Mouse (Mus musculus): ENCODE results near the gene Mef2a. TPM values are rescaled to one million over a fixed set of nuclear protein-coding genes. Genes with fewer than 3 reads are reported as not detected.

The Mef2a gene
- 17.5 and 20.3 TPM in 2 replicates for polyA plus RNA-seq (2012; rRNA removed)

- TF ChIP-seq POLR2A (IDR thresholded peaks at IDR 0.05; ENCODE audit: low read depth, low read length) (peak; percentile 86), CTCF (IDR thresholded peaks at IDR 0.05; ENCODE audit: extremely low read depth, insufficient read depth, insufficient read length, insufficient replicate concordance) (no peak)
- Histone ChIP-seq H3K36me3 (ENCODE audit: control insufficient read depth, insufficient read depth, low read length) (no peaks in the 10 kb centered on the region), H3K27me3 (ENCODE audit: control insufficient read depth, insufficient read depth, low read length) (no peaks in the 10 kb centered on the region), H3K4me3 (ENCODE audit: extremely low read depth, insufficient read depth, insufficient read length) (peak within 1 kb of the TSS; percentile 89), H3K4me1 (ENCODE audit: control insufficient read depth, insufficient read depth, insufficient read length) (peaks cover 8% of the 10 kb centered on the region), H3K27ac (ENCODE audit: insufficient read depth, low read length) (peak within 1 kb of the TSS; percentile 99)
- WGBS: under 1% methylated on average over 89 of the region's 89 CpGs
- peak; percentile 90 to 93 for DNase-seq (ENCODE audit: low read depth in 1 of 2, low spot score in 2 of 2)
Observed at GRCm38 (mm10) chr7:67372729-67373583, at the start of gene Mef2a. TSS of gene Mef2a (minus strand) at chr7:67372858.

- Histone ChIP-seq H3K4me1 (ENCODE audit: control insufficient read depth, insufficient read depth, insufficient read length) (peaks cover 40% of the 10 kb centered on the region), H3K36me3 (ENCODE audit: control insufficient read depth, insufficient read depth, low read length) (no peaks in the 10 kb centered on the region), H3K27ac (ENCODE audit: insufficient read depth, low read length) (peak overlapping the region; percentile 33; the same call in 1 of the 2 replicates), H3K4me3 (ENCODE audit: extremely low read depth, insufficient read depth, insufficient read length) (no peak overlapping the region), H3K27me3 (ENCODE audit: control insufficient read depth, insufficient read depth, low read length) (no peaks in the 10 kb centered on the region)
- DNase-seq (ENCODE audit: low read depth in 1 of 2, low spot score in 2 of 2): no peak
- WGBS: 40% methylated on average over 12 of the region's 12 CpGs
- TF ChIP-seq CTCF (IDR thresholded peaks at IDR 0.05; ENCODE audit: extremely low read depth, insufficient read depth, insufficient read length, insufficient replicate concordance) (no peak), POLR2A (IDR thresholded peaks at IDR 0.05; ENCODE audit: low read depth, low read length) (no peak)
Observed at GRCm38 (mm10) chr7:67421476-67422186, 49.0 kb upstream of the Mef2a start.

- Histone ChIP-seq H3K4me1 (ENCODE audit: control insufficient read depth, insufficient read depth, insufficient read length) (peaks cover 37% of the 10 kb centered on the region), H3K27ac (ENCODE audit: insufficient read depth, low read length) (no peak overlapping the region), H3K4me3 (ENCODE audit: extremely low read depth, insufficient read depth, insufficient read length) (no peak overlapping the region), H3K27me3 (ENCODE audit: control insufficient read depth, insufficient read depth, low read length) (no peaks in the 10 kb centered on the region), H3K36me3 (ENCODE audit: control insufficient read depth, insufficient read depth, low read length) (no peaks in the 10 kb centered on the region)
- TF ChIP-seq POLR2A (IDR thresholded peaks at IDR 0.05; ENCODE audit: low read depth, low read length) (no peak), CTCF (IDR thresholded peaks at IDR 0.05; ENCODE audit: extremely low read depth, insufficient read depth, insufficient read length, insufficient replicate concordance) (no peak)
- no peak for DNase-seq (ENCODE audit: low read depth in 1 of 2, low spot score in 2 of 2)
- WGBS: 30% methylated on average over 3 of the region's 3 CpGs
Observed at GRCm38 (mm10) chr7:67421088-67421475, 48.4 kb upstream of the Mef2a start.

- DNase-seq (ENCODE audit: low read depth in 1 of 2, low spot score in 2 of 2): peak in 1 of 2 experiments; percentile 29
- no peak overlapping the region for H3K27ac ChIP-seq (ENCODE audit: insufficient read depth, low read length)
- H3K4me3 ChIP-seq (ENCODE audit: extremely low read depth, insufficient read depth, insufficient read length): no peak overlapping the region
Observed at GRCm38 (mm10) chr7:67419591-67420314, 47.1 kb upstream of the Mef2a start.

GRCm38 (mm10) chr7:67418122-67418521, 45.5 kb upstream of the Mef2a start:
- H3K27me3 ChIP-seq (ENCODE audit: control insufficient read depth, insufficient read depth, low read length): no peaks in the 10 kb centered on the region
- H3K27ac ChIP-seq (ENCODE audit: insufficient read depth, low read length): no peak overlapping the region
- no peaks in the 10 kb centered on the region for H3K36me3 ChIP-seq (ENCODE audit: control insufficient read depth, insufficient read depth, low read length)
- H3K4me1 ChIP-seq (ENCODE audit: control insufficient read depth, insufficient read depth, insufficient read length): peaks cover 28% of the 10 kb centered on the region; the same call in 1 of the 2 replicates
- DNase-seq (ENCODE audit: low read depth in 1 of 2, low spot score in 2 of 2): no peak
- no peak overlapping the region for H3K4me3 ChIP-seq (ENCODE audit: extremely low read depth, insufficient read depth, insufficient read length)
- no peak for TF ChIP-seq POLR2A (IDR thresholded peaks at IDR 0.05; ENCODE audit: low read depth, low read length)
- no peak for TF ChIP-seq CTCF (IDR thresholded peaks at IDR 0.05; ENCODE audit: extremely low read depth, insufficient read depth, insufficient read length, insufficient replicate concordance)
- WGBS: 92% methylated on average over 5 of the region's 5 CpGs

More at GRCm38 (mm10) chr7:67419591-67420314, 47.1 kb upstream of the Mef2a start:
- no peak for TF ChIP-seq POLR2A (IDR thresholded peaks at IDR 0.05; ENCODE audit: low read depth, low read length)
- peaks cover 28% of the 10 kb centered on the region for H3K4me1 ChIP-seq (ENCODE audit: control insufficient read depth, insufficient read depth, insufficient read length)
- no peaks in the 10 kb centered on the region for H3K36me3 ChIP-seq (ENCODE audit: control insufficient read depth, insufficient read depth, low read length)
- H3K27me3 ChIP-seq (ENCODE audit: control insufficient read depth, insufficient read depth, low read length): no peaks in the 10 kb centered on the region
- WGBS: 24% methylated on average over 17 of the region's 17 CpGs

GRCm38 (mm10) chr7:67414766-67415165, 42.1 kb upstream of the Mef2a start:
- 38% methylated on average over 8 of the region's 8 CpGs for WGBS
- H3K36me3 ChIP-seq (ENCODE audit: control insufficient read depth, insufficient read depth, low read length): no peaks in the 10 kb centered on the region
- H3K4me1 ChIP-seq (ENCODE audit: control insufficient read depth, insufficient read depth, insufficient read length): peaks cover 11% of the 10 kb centered on the region; the same call in 1 of the 2 replicates
- no peak for DNase-seq (ENCODE audit: low read depth in 1 of 2, low spot score in 2 of 2)
- no peak for TF ChIP-seq POLR2A (IDR thresholded peaks at IDR 0.05; ENCODE audit: low read depth, low read length)
- TF ChIP-seq CTCF (IDR thresholded peaks at IDR 0.05; ENCODE audit: extremely low read depth, insufficient read depth, insufficient read length, insufficient replicate concordance): no peak
- H3K27ac ChIP-seq (ENCODE audit: insufficient read depth, low read length): no peak overlapping the region
- H3K27me3 ChIP-seq (ENCODE audit: control insufficient read depth, insufficient read depth, low read length): no peaks in the 10 kb centered on the region
- H3K4me3 ChIP-seq (ENCODE audit: extremely low read depth, insufficient read depth, insufficient read length): no peak overlapping the region

Data from spleen, adult 2 months (tissue).